Mouse (Mus musculus) stomach, adult 2 months (tissue): ENCODE measurements around the gene Olfr1137. TPM values are rescaled to one million over a fixed set of nuclear protein-coding genes. Genes with fewer than 3 reads are reported as not detected.

ENCODE experiments used
- polyA plus RNA-seq: library from polyadenylated mRNA; depleted of rRNA; stranded (reverse); fragments of >200 nt; gene quantifications from 2 replicates; pipeline ENCODE4 v1.2.3, GENCODE M21; 2012; rRNA removed

Olfr1137 gene
- not detected in 2 replicates for polyA plus RNA-seq

GRCm38 (mm10) chr2:87713079-87713478 is at the start of gene Olfr1137:
TSS of gene Olfr1137 (minus strand) at chr2:87713179.

GRCm38 (mm10) chr2:87753891-87754290 is 40.9 kb upstream of the Olfr1137 start, which contains the start of gene Olfr1141:
TSS of gene Olfr1141 (minus strand) at chr2:87753991.

GRCm38 (mm10) chr2:87743452-87743851 is 30.5 kb upstream of the Olfr1137 start, which contains the start of gene Olfr1140:
TSS of gene Olfr1140 (plus strand) at chr2:87743752.

GRCm38 (mm10) chr2:87739878-87740277 is 26.9 kb upstream of the Olfr1137 start, which contains the start of gene Olfr1138:
TSS of gene Olfr1138 (minus strand) at chr2:87739978.

GRCm38 (mm10) chr2:87693847-87694246 is 19.1 kb downstream of the Olfr1137 start, which contains the start of gene Olfr1136:
TSS of gene Olfr1136 (minus strand) at chr2:87693947.

GRCm38 (mm10) chr2:87673564-87673963 is 39.4 kb downstream of the Olfr1137 start, which contains the start of gene Olfr1135:
TSS of gene Olfr1135 (minus strand) at chr2:87673664.

Other genes starting within 250 kb of the Olfr1137 start
- not detected in 2 replicates for gene Pramel7, start 216.1 kb downstream of the Olfr1137 start, polyA plus RNA-seq
- gene Pramel6, start 206.6 kb downstream of the Olfr1137 start, polyA plus RNA-seq, result not detected in 2 replicates
- gene Olfr153, start 181.4 kb downstream of the Olfr1137 start, polyA plus RNA-seq, result not detected in 2 replicates
- not detected in 2 replicates for gene Olfr1128, start 167.6 kb downstream of the Olfr1137 start, polyA plus RNA-seq
- not detected in 2 replicates for gene Olfr1129, start 139.3 kb downstream of the Olfr1137 start, polyA plus RNA-seq
- not detected in 2 replicates for gene Olfr1130, start 107.0 kb downstream of the Olfr1137 start, polyA plus RNA-seq
- not detected in 2 replicates for gene Olfr1131, start 86.1 kb downstream of the Olfr1137 start, polyA plus RNA-seq
- not detected in 2 replicates for gene Olfr1132, start 75.6 kb downstream of the Olfr1137 start, polyA plus RNA-seq
- not detected in 2 replicates for gene Olfr1133, start 65.8 kb downstream of the Olfr1137 start, polyA plus RNA-seq
- not detected in 2 replicates for gene Olfr1134, start 54.7 kb downstream of the Olfr1137 start, polyA plus RNA-seq
- not detected in 2 replicates for gene Olfr1135, start 39.5 kb downstream of the Olfr1137 start, polyA plus RNA-seq
- not detected in 2 replicates for gene Olfr1136, start 19.2 kb downstream of the Olfr1137 start, polyA plus RNA-seq
- not detected in 2 replicates for gene Olfr1138, start 26.8 kb upstream of the Olfr1137 start, polyA plus RNA-seq
- gene Olfr1140, start 30.6 kb upstream of the Olfr1137 start, polyA plus RNA-seq, result not detected in 2 replicates
- gene Olfr1141, start 40.8 kb upstream of the Olfr1137 start, polyA plus RNA-seq, result not detected in 2 replicates
- not detected in 2 replicates for gene Olfr152, start 66.3 kb upstream of the Olfr1137 start, polyA plus RNA-seq
- not detected in 2 replicates for gene Olfr1143, start 87.4 kb upstream of the Olfr1137 start, polyA plus RNA-seq
- gene Olfr1145, start 96.6 kb upstream of the Olfr1137 start, polyA plus RNA-seq, result not detected in 2 replicates
- not detected in 2 replicates for gene Olfr1148, start 117.4 kb upstream of the Olfr1137 start, polyA plus RNA-seq
- not detected in 2 replicates for gene Olfr1150-ps1, start 130.8 kb upstream of the Olfr1137 start, polyA plus RNA-seq
- not detected in 2 replicates for gene Olfr1151, start 142.7 kb upstream of the Olfr1137 start, polyA plus RNA-seq
- gene Olfr1152, start 153.3 kb upstream of the Olfr1137 start, polyA plus RNA-seq, result not detected in 2 replicates
- not detected in 2 replicates for gene Olfr1153, start 181.8 kb upstream of the Olfr1137 start, polyA plus RNA-seq
- gene Olfr1154, start 192.0 kb upstream of the Olfr1137 start, polyA plus RNA-seq, result not detected in 2 replicates
- not detected in 2 replicates for gene Olfr1155, start 232.0 kb upstream of the Olfr1137 start, polyA plus RNA-seq
- not detected in 2 replicates for gene Olfr1156, start 239.9 kb upstream of the Olfr1137 start, polyA plus RNA-seq